Mouse (Mus musculus) c-Kit-negative CD71-positive TER-119-positive erythroid progenitor cells, embryonic 14.5 days (primary cell): ENCODE data around the gene Znrf3.

Experiments used
- DNase-seq: peaks from one replicate; pipeline ENCODE4 v3.0.0-alpha.2; 2013; ENCODE audit warnings: low read depth, low spot score

Gene Znrf3

GRCm38 (mm10) chr11:5242158-5242557 lies 202.5 kb downstream of the Znrf3 start:
- DNase-seq: no peak

DNA sequence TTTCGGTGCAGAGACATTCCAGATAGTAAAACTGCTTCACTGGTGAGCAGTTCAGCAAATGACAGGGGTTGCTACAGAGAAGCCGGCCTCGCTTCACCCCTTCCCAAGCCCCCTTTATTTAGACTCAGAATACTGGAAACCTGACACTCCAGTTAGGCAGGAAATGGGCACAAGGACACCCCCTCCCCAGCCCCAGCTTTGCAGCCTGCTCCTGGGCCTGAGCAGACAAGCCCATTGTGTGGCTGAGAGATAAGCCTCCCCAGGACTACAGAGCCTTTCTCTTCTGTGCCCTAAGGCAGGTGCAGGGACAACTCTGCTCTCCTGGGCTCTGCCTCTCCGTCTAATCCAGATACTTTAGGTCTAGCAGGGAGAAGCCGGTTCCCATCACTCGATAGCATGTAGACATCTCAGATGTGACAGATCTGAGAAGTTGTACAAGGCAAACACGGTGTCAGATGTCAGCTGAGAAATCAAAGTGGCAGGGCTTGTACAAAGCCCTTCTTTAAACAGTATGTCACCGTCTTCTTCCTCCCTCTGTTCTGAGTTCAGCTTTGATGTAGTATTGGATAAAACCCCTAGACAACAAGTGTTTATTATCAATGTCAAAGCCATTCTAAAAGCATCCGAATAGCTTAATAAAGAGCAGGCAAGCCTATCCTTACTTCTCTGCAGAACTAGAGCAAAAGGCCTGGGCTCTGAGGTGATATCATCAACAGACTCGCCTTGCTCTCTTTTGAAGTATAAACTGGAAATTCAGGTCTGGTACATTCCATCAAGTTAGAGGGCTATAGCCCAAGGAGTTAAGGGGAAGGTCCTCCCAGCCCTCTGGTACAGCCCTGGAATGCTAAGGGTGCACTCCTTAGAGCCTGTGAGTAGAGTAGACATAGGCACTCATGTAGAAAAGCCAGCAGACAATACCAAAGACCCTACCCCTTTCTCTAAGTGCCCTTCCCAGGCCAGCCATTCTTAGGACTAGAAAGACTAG lies 204.6 kb downstream of the Znrf3 start:
- no peak for DNase-seq
